Mouse (Mus musculus) cerebellum, adult 2 months (tissue): ENCODE measurements at regions not wholly inside any gene's neighbourhood (a gene's known extent, or its start where the extent isn't known, plus 50 kb on each side); places are given as distances from the start of the nearest gene placed in this dataset.

Experiments
- CTCF ChIP-seq: fragments of 200-500 bp; IDR thresholded peaks from 2 replicates; pipeline ENCODE4 v1.5.1; 2011; ENCODE audit warnings: low read depth, mild to moderate bottlenecking, control low read depth, low read length, moderate library complexity, borderline replicate concordance; ENCODE audit not compliant: insufficient read depth
- POLR2A ChIP-seq: fragments of 200-500 bp; IDR thresholded peaks from 2 replicates; pipeline ENCODE4 v1.6.1; 2011; ENCODE audit warnings: low read length, control low read depth, borderline replicate concordance; ENCODE audit not compliant: insufficient read depth

DNA sequence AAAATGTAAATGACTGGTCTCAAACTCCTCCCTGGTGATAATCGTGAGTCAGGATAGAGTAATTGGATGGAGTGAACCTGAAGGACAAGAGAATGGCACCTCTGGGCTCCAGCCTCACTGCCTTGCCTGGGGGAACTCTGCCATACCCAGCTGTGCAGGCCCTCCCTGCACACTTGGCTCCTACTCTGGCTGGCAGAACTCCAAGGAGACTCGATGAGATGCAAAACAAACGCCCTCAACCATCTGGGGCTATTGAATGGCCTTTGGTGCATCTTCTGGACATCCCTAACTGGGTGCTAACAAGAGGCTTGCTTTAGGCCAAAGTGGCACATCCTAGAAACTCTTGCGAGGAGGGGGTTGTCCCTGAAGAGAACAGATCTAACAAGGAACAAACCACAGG lies 81.6 kb upstream of the Bcor start:
- TF ChIP-seq CTCF (no peak), POLR2A (no peak)
